Mouse (Mus musculus): Measurements from ENCODE around the gene Casz1.

- TF ChIP-seq CTCF (conservative IDR thresholded peaks at IDR 0.05; ENCODE audit: insufficient read depth, insufficient read length, low read depth, low read length) (no peak), POLR2A (IDR thresholded peaks at IDR 0.05; ENCODE audit: low read depth, low read length) (no peak)
Measured at GRCm38 (mm10) chr4:148968859-148969258, 164.6 kb downstream of the Casz1 start.
